Mouse (Mus musculus): ENCODE results near the gene Cacnb4.

DNA sequence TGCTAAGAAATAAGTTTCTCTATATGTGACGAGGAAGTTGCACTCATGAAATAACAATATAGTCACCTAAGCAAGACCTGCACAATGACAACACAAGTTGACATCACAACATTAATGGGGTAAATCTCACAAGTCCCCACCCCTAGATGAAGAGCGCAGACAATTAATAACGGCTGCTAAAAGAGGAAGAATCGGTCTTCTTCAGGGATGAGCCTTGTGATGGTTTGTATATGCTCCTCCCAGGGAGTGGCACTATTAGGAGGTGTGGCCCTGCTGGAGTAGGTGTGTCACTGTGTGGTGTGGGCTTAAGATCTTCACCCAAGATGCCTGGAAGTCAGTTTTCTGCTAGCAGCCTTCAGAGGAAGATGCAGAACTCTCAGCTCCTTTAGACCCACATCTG is 70.3 kb downstream of the Cacnb4 start:
- TF ChIP-seq POLR2A (IDR thresholded peaks at IDR 0.05; ENCODE audit: insufficient read depth, low read depth, low read length) (no peak), CTCF (IDR thresholded peaks at IDR 0.05; ENCODE audit: insufficient read depth, low read depth, low read length) (no peak)

Data from olfactory bulb, adult 2 months (tissue).